Mouse (Mus musculus) heart, embryonic 13.5 days (tissue): ENCODE results near the gene Scd4. TPM values are rescaled to one million over a fixed set of nuclear protein-coding genes. Genes with fewer than 3 reads are reported as not detected.
"Not testable (repeated sequence)": the region's sequence is repeated elsewhere in the genome, so short reads cannot be mapped to it uniquely, and the experiment has no call there.

Experiments
- ATAC-seq: fragments of 200-750 bp; cut with Nextera tagmentation; 2 replicates; pipeline ENCODE4 v1.8.0; 2017; ENCODE audit warnings: moderate TSS enrichment; ENCODE audit not compliant: insufficient number of reproducible peaks, low FRiP score, low TSS enrichment; ENCODE audit errors: extremely low read depth
- H3K27ac ChIP-seq: fragments of 300-500 bp; sonication (generic); replicated peaks from 2 replicates; pipeline ENCODE4 v1.5.1; 2015; ENCODE audit warnings: moderate library complexity, mild to moderate bottlenecking, inconsistent platforms
- H3K27me3 ChIP-seq: fragments of 300-500 bp; sonication (generic); replicated peaks from 2 replicates; pipeline ENCODE4 v1.6.1; 2015; ENCODE audit warnings: mild to moderate bottlenecking, inconsistent platforms
- H3K36me3 ChIP-seq: fragments of 300-500 bp; sonication (generic); 2 replicates; pipeline ENCODE4 v1.6.1; 2015; ENCODE audit warnings: mild to moderate bottlenecking, inconsistent platforms
- H3K4me1 ChIP-seq: fragments of 300-500 bp; sonication (generic); 2 replicates; pipeline ENCODE4 v1.6.1; 2015; ENCODE audit warnings: inconsistent platforms
- H3K4me2 ChIP-seq: fragments of 300-500 bp; sonication (generic); 2 replicates; pipeline ENCODE4 v1.6.1; 2015; ENCODE audit warnings: inconsistent platforms, mild to moderate bottlenecking, moderate library complexity
- H3K4me3 ChIP-seq: fragments of 300-500 bp; sonication (generic); 2 replicates; pipeline ENCODE4 v1.5.1; 2015; ENCODE audit warnings: moderate library complexity, mild to moderate bottlenecking, inconsistent platforms
- H3K9ac ChIP-seq: fragments of 300-500 bp; sonication (generic); 2 replicates; pipeline ENCODE4 v1.6.1; 2015; ENCODE audit warnings: inconsistent platforms, mild to moderate bottlenecking, moderate library complexity
- H3K9me3 ChIP-seq: fragments of 300-500 bp; sonication (generic); 2 replicates; pipeline ENCODE4 v1.6.1; 2016; ENCODE audit warnings: inconsistent platforms
- WGBS: fragments of 180-500 bp; shearing (Covaris S2); methylation state at CpG from one replicate; pipeline ENCODE4 v1.1.7; 2015; ENCODE audit warnings: mixed read lengths; 5-methylcytosine and 5-hydroxymethylcytosine counted together
- polyA plus RNA-seq: library from polyadenylated mRNA; unstranded; fragments of >200 nt; fragmentation: Nextera tagmentation; extraction: Ambion mirVana; gene quantifications from 2 replicates; pipeline ENCODE4 v1.2.1, GENCODE M21; 2015

The Scd4 gene
- polyA plus RNA-seq, 1 experiment from 2014 or later = 0.49 TPM

GRCm38 (mm10) chr19:44363529-44363928 lies 30.6 kb downstream of the Scd4 start:
- WGBS = 21% methylated on average over 13 of the region's 13 CpGs
- no peak for ATAC-seq
- Histone ChIP-seq H3K9me3 (no peaks in the 10 kb centered on the region), H3K27me3 (no peaks in the 10 kb centered on the region), H3K4me1 (no peaks in the 10 kb centered on the region), H3K9ac (no peak overlapping the region), H3K4me3 (no peak overlapping the region), H3K4me2 (peak overlapping the region; percentile 18; the same call in 1 of the 2 replicates), H3K36me3 (no peaks in the 10 kb centered on the region), H3K27ac (no peak overlapping the region)

GRCm38 (mm10) chr19:44364029-44364428 lies 31.1 kb downstream of the Scd4 start:
- 63% methylated on average over 8 of the region's 8 CpGs for WGBS
- Histone ChIP-seq H3K27me3 (no peaks in the 10 kb centered on the region), H3K9ac (no peak overlapping the region), H3K9me3 (no peaks in the 10 kb centered on the region), H3K4me1 (no peaks in the 10 kb centered on the region), H3K27ac (no peak overlapping the region), H3K36me3 (no peaks in the 10 kb centered on the region), H3K4me2 (no peak overlapping the region), H3K4me3 (no peak overlapping the region)
- no peak for ATAC-seq

- ATAC-seq = no peak
- H3K4me1 ChIP-seq = no peaks in the 10 kb centered on the region
- whole genome bisulfite sequencing = 68% methylated on average over 4 of the region's 4 CpGs
Observed at GRCm38 (mm10) chr19:44365733-44366132, 32.8 kb downstream of the Scd4 start.

GRCm38 (mm10) chr19:44367076-44367475 lies 34.2 kb downstream of the Scd4 start:
- not testable (repeated sequence) for H3K36me3 ChIP-seq, H3K27ac ChIP-seq, ATAC-seq, H3K4me2 ChIP-seq, H3K9me3 ChIP-seq, H3K9ac ChIP-seq, H3K4me1 ChIP-seq, H3K4me3 ChIP-seq, H3K27me3 ChIP-seq
- 79% methylated on average over 10 of the region's 10 CpGs for WGBS

More at GRCm38 (mm10) chr19:44365733-44366132, 32.8 kb downstream of the Scd4 start:
- H3K9ac ChIP-seq = no peak overlapping the region
- H3K27me3 ChIP-seq = peaks cover 3% of the 10 kb centered on the region
- H3K9me3 ChIP-seq = no peaks in the 10 kb centered on the region
- H3K27ac ChIP-seq = no peak overlapping the region
- H3K4me3 ChIP-seq = no peak overlapping the region
- no peak overlapping the region for H3K4me2 ChIP-seq
- no peaks in the 10 kb centered on the region for H3K36me3 ChIP-seq

- Histone ChIP-seq H3K4me3 (no peak overlapping the region), H3K27ac (no peak overlapping the region), H3K9me3 (no peaks in the 10 kb centered on the region), H3K4me2 (no peak overlapping the region), H3K4me1 (no peaks in the 10 kb centered on the region), H3K36me3 (no peaks in the 10 kb centered on the region), H3K9ac (no peak overlapping the region), H3K27me3 (peaks cover 11% of the 10 kb centered on the region)
- no peak for ATAC-seq
- WGBS = 72% methylated on average over 8 of the region's 8 CpGs
Observed at GRCm38 (mm10) chr19:44369371-44369770, 36.5 kb downstream of the Scd4 start.

- no peak for ATAC-seq
- peaks cover 11% of the 10 kb centered on the region for H3K27me3 ChIP-seq
- no peak overlapping the region for H3K4me2 ChIP-seq
- no peaks in the 10 kb centered on the region for H3K36me3 ChIP-seq
- H3K4me1 ChIP-seq = no peaks in the 10 kb centered on the region
- no peaks in the 10 kb centered on the region for H3K9me3 ChIP-seq
- WGBS = 63% methylated on average over 5 of the region's 5 CpGs
- no peak overlapping the region for H3K9ac ChIP-seq
- no peak overlapping the region for H3K4me3 ChIP-seq
- H3K27ac ChIP-seq = no peak overlapping the region
Observed at GRCm38 (mm10) chr19:44370231-44370630, 37.3 kb downstream of the Scd4 start.

- H3K4me1 ChIP-seq = 0 out of 2 replicates have a peak, but pooled peaks cover 2% of the 10 kb centered on the region
- H3K4me3 ChIP-seq = no peak overlapping the region
- no peaks in the 10 kb centered on the region for H3K9me3 ChIP-seq
- H3K27me3 ChIP-seq = peaks cover 11% of the 10 kb centered on the region
- no peaks in the 10 kb centered on the region for H3K36me3 ChIP-seq
- no peak overlapping the region for H3K27ac ChIP-seq
- H3K9ac ChIP-seq = no peak overlapping the region
- 16% methylated on average over 6 of the region's 6 CpGs for WGBS
- no peak for ATAC-seq
- H3K4me2 ChIP-seq = no peak overlapping the region
Observed at GRCm38 (mm10) chr19:44372969-44373368, 40.1 kb downstream of the Scd4 start.

GRCm38 (mm10) chr19:44376511-44376951 lies 43.6 kb downstream of the Scd4 start:
- H3K36me3 ChIP-seq = no peaks in the 10 kb centered on the region
- no peak overlapping the region for H3K4me2 ChIP-seq
- WGBS = 48% methylated on average over 3 of the region's 3 CpGs
- H3K9me3 ChIP-seq = no peaks in the 10 kb centered on the region
- no peak overlapping the region for H3K9ac ChIP-seq
- H3K27ac ChIP-seq = no peak overlapping the region
- H3K27me3 ChIP-seq = peaks cover 8% of the 10 kb centered on the region; the same call in 1 of the 2 replicates
- no peak overlapping the region for H3K4me3 ChIP-seq
- no peak for ATAC-seq
- 0 out of 2 replicates have a peak, but pooled peaks cover 3% of the 10 kb centered on the region for H3K4me1 ChIP-seq

GRCm38 (mm10) chr19:44377629-44378375 lies 44.9 kb downstream of the Scd4 start:
- Histone ChIP-seq H3K27ac (no peak overlapping the region), H3K4me3 (no peak overlapping the region), H3K9me3 (no peaks in the 10 kb centered on the region), H3K36me3 (no peaks in the 10 kb centered on the region), H3K9ac (no peak overlapping the region), H3K4me2 (no peak overlapping the region), H3K4me1 (0 out of 2 replicates have a peak, but pooled peaks cover 3% of the 10 kb centered on the region), H3K27me3 (no peaks in the 10 kb centered on the region)
- no peak; the same call in 1 of the 2 replicates for ATAC-seq
- 38% methylated on average over 5 of the region's 5 CpGs for WGBS

- no peak overlapping the region for H3K4me2 ChIP-seq
- H3K9me3 ChIP-seq = no peaks in the 10 kb centered on the region
- H3K4me1 ChIP-seq = 0 out of 2 replicates have a peak, but pooled peaks cover 3% of the 10 kb centered on the region
- H3K36me3 ChIP-seq = no peaks in the 10 kb centered on the region
- no peak overlapping the region for H3K27ac ChIP-seq
- H3K9ac ChIP-seq = no peak overlapping the region
- H3K27me3 ChIP-seq = no peaks in the 10 kb centered on the region
- ATAC-seq = no peak
- H3K4me3 ChIP-seq = no peak overlapping the region
Observed at GRCm38 (mm10) chr19:44379090-44379489, 46.2 kb downstream of the Scd4 start.

GRCm38 (mm10) chr19:44380065-44380464 lies 47.2 kb downstream of the Scd4 start:
- Histone ChIP-seq H3K27ac (no peak overlapping the region), H3K36me3 (no peaks in the 10 kb centered on the region), H3K4me3 (no peak overlapping the region), H3K4me2 (no peak overlapping the region), H3K9me3 (no peaks in the 10 kb centered on the region), H3K27me3 (no peaks in the 10 kb centered on the region), H3K9ac (no peak overlapping the region), H3K4me1 (0 out of 2 replicates have a peak, but pooled peaks cover 3% of the 10 kb centered on the region)
- no peak for ATAC-seq
- 86% methylated on average over 4 of the region's 4 CpGs for WGBS
